Mouse (Mus musculus): Measurements from ENCODE around the gene Dsn1. TPM values are rescaled to one million over a fixed set of nuclear protein-coding genes. Genes with fewer than 3 reads are reported as not detected.

Gene Dsn1
- polyA plus RNA-seq, 1 experiment from 2014 or later = 28.6 TPM

GRCm38 (mm10) chr2:157035371-157035770 lies 28.4 kb upstream of the Dsn1 start:
- H3K9ac ChIP-seq (ENCODE audit: low read length) = no peak overlapping the region
- H3K9me3 ChIP-seq (replicated peaks; ENCODE audit: control insufficient read depth, low read length) = no peaks in the 10 kb centered on the region
- no peak overlapping the region for H3K4me2 ChIP-seq (ENCODE audit: low read depth, low read length)
- H3K4me1 ChIP-seq (ENCODE audit: control insufficient read depth, insufficient read depth, low read length) = no peaks in the 10 kb centered on the region
- peaks cover 25% of the 10 kb centered on the region for H3K36me3 ChIP-seq (ENCODE audit: control insufficient read depth, insufficient read depth, low read length)
- no peak for ATAC-seq (ENCODE audit: insufficient read depth, low FRiP score)
- H3K27me3 ChIP-seq (ENCODE audit: control insufficient read depth, insufficient read depth, low read length) = no peaks in the 10 kb centered on the region
- no peak overlapping the region for H3K4me3 ChIP-seq (replicated peaks; ENCODE audit: low read length)
- 92% methylated on average over 7 of the region's 7 CpGs for WGBS
- no peak overlapping the region for H3K27ac ChIP-seq (ENCODE audit: low read length)

- Histone ChIP-seq H3K36me3 (ENCODE audit: control insufficient read depth, insufficient read depth, low read length) (peaks cover 48% of the 10 kb centered on the region), H3K4me1 (ENCODE audit: control insufficient read depth, insufficient read depth, low read length) (no peaks in the 10 kb centered on the region), H3K9ac (ENCODE audit: low read length) (no peak overlapping the region), H3K4me3 (replicated peaks; ENCODE audit: low read length) (no peak overlapping the region), H3K27ac (ENCODE audit: low read length) (no peak overlapping the region), H3K27me3 (ENCODE audit: control insufficient read depth, insufficient read depth, low read length) (no peaks in the 10 kb centered on the region), H3K4me2 (ENCODE audit: low read depth, low read length) (no peak overlapping the region), H3K9me3 (replicated peaks; ENCODE audit: control insufficient read depth, low read length) (peaks cover 3% of the 10 kb centered on the region; the same call in 1 of the 2 replicates)
- peak; percentile 65; the same call in 1 of the 2 replicates for ATAC-seq (ENCODE audit: insufficient read depth, low FRiP score)
- WGBS = 41% methylated on average over 9 of the region's 9 CpGs
Observed at GRCm38 (mm10) chr2:157030804-157031203, 23.9 kb upstream of the Dsn1 start.

- Histone ChIP-seq H3K4me1 (ENCODE audit: control insufficient read depth, insufficient read depth, low read length) (no peaks in the 10 kb centered on the region), H3K36me3 (ENCODE audit: control insufficient read depth, insufficient read depth, low read length) (peaks cover 55% of the 10 kb centered on the region), H3K4me3 (replicated peaks; ENCODE audit: low read length) (no peak overlapping the region), H3K27me3 (ENCODE audit: control insufficient read depth, insufficient read depth, low read length) (no peaks in the 10 kb centered on the region), H3K27ac (ENCODE audit: low read length) (no peak overlapping the region), H3K9ac (ENCODE audit: low read length) (no peak overlapping the region), H3K9me3 (replicated peaks; ENCODE audit: control insufficient read depth, low read length) (peaks cover 11% of the 10 kb centered on the region; the same call in 1 of the 2 replicates), H3K4me2 (ENCODE audit: low read depth, low read length) (no peak overlapping the region)
- WGBS = 95% methylated on average over 4 of the region's 4 CpGs
- ATAC-seq (ENCODE audit: insufficient read depth, low FRiP score) = no peak
Observed at GRCm38 (mm10) chr2:157028261-157028660, 21.3 kb upstream of the Dsn1 start.

GRCm38 (mm10) chr2:157027106-157028008 lies 20.4 kb upstream of the Dsn1 start:
- no peak overlapping the region for H3K4me3 ChIP-seq (replicated peaks; ENCODE audit: low read length)
- peaks cover 11% of the 10 kb centered on the region; the same call in 1 of the 2 replicates for H3K9me3 ChIP-seq (replicated peaks; ENCODE audit: control insufficient read depth, low read length)
- no peak overlapping the region for H3K9ac ChIP-seq (ENCODE audit: low read length)
- H3K4me1 ChIP-seq (ENCODE audit: control insufficient read depth, insufficient read depth, low read length) = no peaks in the 10 kb centered on the region
- H3K36me3 ChIP-seq (ENCODE audit: control insufficient read depth, insufficient read depth, low read length) = peaks cover 62% of the 10 kb centered on the region
- no peak; the same call in 1 of the 2 replicates for ATAC-seq (ENCODE audit: insufficient read depth, low FRiP score)
- no peaks in the 10 kb centered on the region for H3K27me3 ChIP-seq (ENCODE audit: control insufficient read depth, insufficient read depth, low read length)
- no peak overlapping the region for H3K4me2 ChIP-seq (ENCODE audit: low read depth, low read length)
- 80% methylated on average over 21 of the region's 21 CpGs for WGBS
- no peak overlapping the region for H3K27ac ChIP-seq (ENCODE audit: low read length)

GRCm38 (mm10) chr2:157021156-157021555 lies 14.2 kb upstream of the Dsn1 start:
- Histone ChIP-seq H3K4me2 (ENCODE audit: low read depth, low read length) (no peak overlapping the region), H3K27me3 (ENCODE audit: control insufficient read depth, insufficient read depth, low read length) (no peaks in the 10 kb centered on the region), H3K4me1 (ENCODE audit: control insufficient read depth, insufficient read depth, low read length) (no peaks in the 10 kb centered on the region), H3K4me3 (replicated peaks; ENCODE audit: low read length) (no peak overlapping the region), H3K36me3 (ENCODE audit: control insufficient read depth, insufficient read depth, low read length) (peaks cover 62% of the 10 kb centered on the region), H3K9ac (ENCODE audit: low read length) (no peak overlapping the region), H3K9me3 (replicated peaks; ENCODE audit: control insufficient read depth, low read length) (peaks cover 8% of the 10 kb centered on the region; the same call in 1 of the 2 replicates), H3K27ac (ENCODE audit: low read length) (no peak overlapping the region)
- no peak for ATAC-seq (ENCODE audit: insufficient read depth, low FRiP score)
- WGBS = 93% methylated on average over 16 of the region's 16 CpGs

GRCm38 (mm10) chr2:157019228-157019627 lies 12.3 kb upstream of the Dsn1 start:
- no peak overlapping the region for H3K4me3 ChIP-seq (replicated peaks; ENCODE audit: low read length)
- no peaks in the 10 kb centered on the region for H3K9me3 ChIP-seq (replicated peaks; ENCODE audit: control insufficient read depth, low read length)
- H3K9ac ChIP-seq (ENCODE audit: low read length) = no peak overlapping the region
- H3K4me2 ChIP-seq (ENCODE audit: low read depth, low read length) = no peak overlapping the region
- H3K4me1 ChIP-seq (ENCODE audit: control insufficient read depth, insufficient read depth, low read length) = no peaks in the 10 kb centered on the region
- H3K36me3 ChIP-seq (ENCODE audit: control insufficient read depth, insufficient read depth, low read length) = peaks cover 56% of the 10 kb centered on the region
- ATAC-seq (ENCODE audit: insufficient read depth, low FRiP score) = no peak
- no peaks in the 10 kb centered on the region for H3K27me3 ChIP-seq (ENCODE audit: control insufficient read depth, insufficient read depth, low read length)
- WGBS = 92% methylated on average over 4 of the region's 4 CpGs
- no peak overlapping the region for H3K27ac ChIP-seq (ENCODE audit: low read length)

- H3K27me3 ChIP-seq (ENCODE audit: control insufficient read depth, insufficient read depth, low read length) = no peaks in the 10 kb centered on the region
- ATAC-seq (ENCODE audit: insufficient read depth, low FRiP score) = no peak; the same call in 1 of the 2 replicates
- H3K9me3 ChIP-seq (replicated peaks; ENCODE audit: control insufficient read depth, low read length) = no peaks in the 10 kb centered on the region
- H3K36me3 ChIP-seq (ENCODE audit: control insufficient read depth, insufficient read depth, low read length) = peaks cover 40% of the 10 kb centered on the region
- H3K4me3 ChIP-seq (replicated peaks; ENCODE audit: low read length) = no peak overlapping the region
- H3K4me2 ChIP-seq (ENCODE audit: low read depth, low read length) = no peak overlapping the region
- H3K9ac ChIP-seq (ENCODE audit: low read length) = no peak overlapping the region
- no peaks in the 10 kb centered on the region for H3K4me1 ChIP-seq (ENCODE audit: control insufficient read depth, insufficient read depth, low read length)
- 74% methylated on average over 18 of the region's 18 CpGs for WGBS
- no peak overlapping the region for H3K27ac ChIP-seq (ENCODE audit: low read length)
Observed at GRCm38 (mm10) chr2:157016529-157017270, 9.7 kb upstream of the Dsn1 start.

- peaks cover 4% of the 10 kb centered on the region for H3K4me1 ChIP-seq (ENCODE audit: control insufficient read depth, insufficient read depth, low read length)
- WGBS = 77% methylated on average over 6 of the region's 6 CpGs
- H3K4me2 ChIP-seq (ENCODE audit: low read depth, low read length) = no peak overlapping the region
- H3K27ac ChIP-seq (ENCODE audit: low read length) = no peak overlapping the region
- no peaks in the 10 kb centered on the region for H3K9me3 ChIP-seq (replicated peaks; ENCODE audit: control insufficient read depth, low read length)
- peak; percentile 42; the same call in 1 of the 2 replicates for ATAC-seq (ENCODE audit: insufficient read depth, low FRiP score)
- H3K36me3 ChIP-seq (ENCODE audit: control insufficient read depth, insufficient read depth, low read length) = peaks cover 14% of the 10 kb centered on the region; the same call in 1 of the 2 replicates
- no peak overlapping the region for H3K9ac ChIP-seq (ENCODE audit: low read length)
- no peaks in the 10 kb centered on the region for H3K27me3 ChIP-seq (ENCODE audit: control insufficient read depth, insufficient read depth, low read length)
- H3K4me3 ChIP-seq (replicated peaks; ENCODE audit: low read length) = no peak overlapping the region
Observed at GRCm38 (mm10) chr2:157012341-157012740, 5.4 kb upstream of the Dsn1 start.

Measured in stomach, embryonic 16.5 days (tissue).